Mouse (Mus musculus) heart, embryonic 14.5 days (tissue): Measurements from ENCODE around the gene Zbtb20. TPM values are rescaled to one million over a fixed set of nuclear protein-coding genes. Genes with fewer than 3 reads are reported as not detected.

Experiments used
- ATAC-seq: fragments of 200-750 bp; cut with Nextera tagmentation; 2 replicates; pipeline ENCODE4 v1.8.0; 2017; ENCODE audit warnings: low read depth, moderate TSS enrichment; ENCODE audit not compliant: insufficient number of reproducible peaks, insufficient read depth, low FRiP score
- H3K27ac ChIP-seq, 2 experiments: fragments of 200-500 bp in 1 of 2; fragments of 300-500 bp in 1 of 2; sonication (generic) in 1 of 2; replicated peaks in 1 of 2; 2 replicates each; pipeline ENCODE4 v1.5.1; 2012 to 2014; ENCODE audit warnings: low read depth in 2 of 2, low read length in 2 of 2, control low read depth in 1 of 2, mild to moderate bottlenecking in 1 of 2, mixed read lengths in 1 of 2; ENCODE audit not compliant: control insufficient read depth in 1 of 2, insufficient read depth in 1 of 2
- H3K27me3 ChIP-seq: fragments of 300-500 bp; sonication (generic); 2 replicates; pipeline ENCODE4 v1.6.1; 2014; ENCODE audit warnings: mild to moderate bottlenecking, low read length, control low read depth; ENCODE audit not compliant: control insufficient read depth, insufficient read depth
- H3K36me3 ChIP-seq: fragments of 300-500 bp; sonication (generic); 2 replicates; pipeline ENCODE4 v1.6.1; 2014; ENCODE audit warnings: mild to moderate bottlenecking, control low read depth, low read length, mixed read lengths; ENCODE audit not compliant: control insufficient read depth, insufficient read depth
- H3K4me1 ChIP-seq, 2 experiments: fragments of 200-500 bp in 1 of 2; fragments of 300-500 bp in 1 of 2; sonication (generic) in 1 of 2; 2 replicates each; pipeline ENCODE4 v1.6.1; 2012 to 2014; ENCODE audit warnings: low read length in 2 of 2, control low read depth in 1 of 2, mixed read lengths in 1 of 2; ENCODE audit not compliant: control insufficient read depth in 2 of 2, insufficient read depth in 2 of 2
- H3K4me2 ChIP-seq: fragments of 300-500 bp; sonication (generic); 2 replicates; pipeline ENCODE4 v1.6.1; 2014; ENCODE audit warnings: mild to moderate bottlenecking, low read length
- H3K4me3 ChIP-seq, 2 experiments: fragments of 200-500 bp in 1 of 2; fragments of 300-500 bp in 1 of 2; sonication (generic) in 1 of 2; 2 replicates each; pipeline ENCODE4 v1.5.1; 2012 to 2014; ENCODE audit warnings: low read length in 2 of 2, mild to moderate bottlenecking in 2 of 2, control low read depth in 1 of 2, low read depth in 1 of 2, moderate library complexity in 1 of 2; ENCODE audit not compliant: control insufficient read depth in 1 of 2, insufficient read depth in 1 of 2
- H3K9ac ChIP-seq: fragments of 300-500 bp; sonication (generic); 2 replicates; pipeline ENCODE4 v1.6.1; 2014; ENCODE audit warnings: mild to moderate bottlenecking, low read length
- H3K9me3 ChIP-seq: fragments of 300-500 bp; sonication (generic); 2 replicates; pipeline ENCODE4 v1.6.1; 2016; ENCODE audit warnings: low read length, control low read depth; ENCODE audit not compliant: control insufficient read depth
- WGBS: fragments of 180-500 bp; shearing (Covaris S2); extraction: QIAGEN DNeasy Blood & Tissue Kit; methylation state at CpG from one replicate; pipeline ENCODE4 v1.1.7; 2014; 5-methylcytosine and 5-hydroxymethylcytosine counted together
- polyA plus RNA-seq: library from polyadenylated mRNA; unstranded; fragments of >200 nt; fragmentation: Nextera tagmentation; extraction: Ambion mirVana; gene quantifications from 2 replicates; pipeline ENCODE4 v1.2.1, GENCODE M21; 2014

Gene Zbtb20
- polyA plus RNA-seq, 1 experiment from 2014 or later: 50.3 TPM

DNA sequence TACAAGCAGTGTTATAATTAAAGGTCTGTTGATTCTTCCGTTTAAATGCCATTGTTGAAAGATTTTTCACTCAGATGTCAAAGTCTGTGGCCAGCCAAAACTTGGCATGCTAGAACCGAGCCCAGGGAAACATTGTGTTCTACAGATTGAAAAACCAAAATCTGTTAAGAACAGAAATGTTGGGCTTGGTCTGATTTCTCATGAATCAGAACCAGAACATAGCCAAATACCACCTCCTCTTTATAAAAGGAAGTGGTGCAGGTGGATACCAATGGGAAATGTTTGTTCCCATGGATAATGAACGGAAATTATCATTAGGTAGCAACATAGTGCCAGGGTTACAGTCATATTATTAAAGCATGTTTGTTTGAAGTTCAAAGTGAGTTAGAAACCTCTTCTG is 613.7 kb downstream of the Zbtb20 start:
- WGBS: 81% methylated on average over 3 of the region's 3 CpGs
- no peaks in the 10 kb centered on the region for H3K27me3 ChIP-seq

DNA sequence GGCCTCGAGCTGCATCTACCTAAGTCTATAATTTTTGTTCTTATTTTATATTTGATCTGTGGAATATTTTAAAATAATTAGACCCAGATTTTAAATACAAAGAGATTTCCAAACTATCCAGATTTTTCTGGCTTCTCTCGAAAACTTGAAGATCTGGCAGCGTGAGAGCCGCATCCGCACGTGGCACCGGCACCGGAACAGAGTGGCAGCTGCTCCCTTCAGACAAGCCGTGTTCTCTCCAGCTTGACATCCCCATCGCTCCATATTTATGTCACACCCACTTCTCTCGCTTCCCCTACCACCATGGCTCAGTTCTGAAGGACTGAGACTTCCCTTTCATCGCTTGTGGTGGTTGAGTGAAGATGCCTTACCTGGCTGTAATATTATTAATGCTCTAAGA is 614.3 kb downstream of the Zbtb20 start:
- ATAC-seq: no peak
- H3K4me1 ChIP-seq: no peaks in the 10 kb centered on the region; a peak in 1 of 4 replicates

More for the DNA sequence above, 613.7 kb downstream of the Zbtb20 start:
- Histone ChIP-seq H3K4me3 (no peak overlapping the region), H3K27ac (no peak overlapping the region), H3K9me3 (no peaks in the 10 kb centered on the region), H3K9ac (no peak overlapping the region), H3K36me3 (no peaks in the 10 kb centered on the region), H3K4me2 (no peak overlapping the region), H3K4me1 (no peaks in the 10 kb centered on the region; a peak in 1 of 4 replicates)
- ATAC-seq: no peak

DNA sequence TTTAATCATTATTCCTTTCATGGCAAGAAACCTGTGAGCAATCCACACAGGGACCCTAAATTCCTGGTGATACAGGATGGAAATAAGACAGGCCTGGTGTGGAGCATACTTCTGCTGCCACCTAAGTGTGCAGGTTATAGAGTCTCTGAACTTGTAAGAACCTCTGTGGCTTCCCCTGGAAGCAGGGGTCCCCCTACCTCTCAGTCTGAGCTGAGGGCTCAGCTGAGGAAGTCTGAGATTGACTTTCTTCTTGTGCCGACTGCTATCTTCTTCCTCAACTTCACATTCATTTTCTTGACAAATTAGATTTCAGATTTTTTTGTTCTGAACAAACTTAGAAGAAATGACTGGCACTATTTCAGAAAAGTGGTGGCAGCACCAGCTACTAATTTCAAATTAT is 617.2 kb downstream of the Zbtb20 start:
- Histone ChIP-seq H3K27me3 (no peaks in the 10 kb centered on the region), H3K4me1 (peaks cover 0 to 2% of the 10 kb centered on the region in 2 experiments; a peak in 1 of 4 replicates), H3K27ac (no peak overlapping the region), H3K4me3 (no peak overlapping the region), H3K36me3 (no peaks in the 10 kb centered on the region), H3K9ac (no peak overlapping the region), H3K9me3 (no peaks in the 10 kb centered on the region), H3K4me2 (no peak overlapping the region)
- WGBS: 79% methylated on average over 1 of the region's 1 CpGs
- no peak for ATAC-seq

More for the DNA sequence above, 614.3 kb downstream of the Zbtb20 start:
- WGBS: 93% methylated on average over 12 of the region's 12 CpGs
- Histone ChIP-seq H3K27me3 (no peaks in the 10 kb centered on the region), H3K36me3 (no peaks in the 10 kb centered on the region), H3K4me3 (no peak overlapping the region), H3K9me3 (no peaks in the 10 kb centered on the region), H3K27ac (no peak overlapping the region), H3K9ac (no peak overlapping the region), H3K4me2 (no peak overlapping the region)

DNA sequence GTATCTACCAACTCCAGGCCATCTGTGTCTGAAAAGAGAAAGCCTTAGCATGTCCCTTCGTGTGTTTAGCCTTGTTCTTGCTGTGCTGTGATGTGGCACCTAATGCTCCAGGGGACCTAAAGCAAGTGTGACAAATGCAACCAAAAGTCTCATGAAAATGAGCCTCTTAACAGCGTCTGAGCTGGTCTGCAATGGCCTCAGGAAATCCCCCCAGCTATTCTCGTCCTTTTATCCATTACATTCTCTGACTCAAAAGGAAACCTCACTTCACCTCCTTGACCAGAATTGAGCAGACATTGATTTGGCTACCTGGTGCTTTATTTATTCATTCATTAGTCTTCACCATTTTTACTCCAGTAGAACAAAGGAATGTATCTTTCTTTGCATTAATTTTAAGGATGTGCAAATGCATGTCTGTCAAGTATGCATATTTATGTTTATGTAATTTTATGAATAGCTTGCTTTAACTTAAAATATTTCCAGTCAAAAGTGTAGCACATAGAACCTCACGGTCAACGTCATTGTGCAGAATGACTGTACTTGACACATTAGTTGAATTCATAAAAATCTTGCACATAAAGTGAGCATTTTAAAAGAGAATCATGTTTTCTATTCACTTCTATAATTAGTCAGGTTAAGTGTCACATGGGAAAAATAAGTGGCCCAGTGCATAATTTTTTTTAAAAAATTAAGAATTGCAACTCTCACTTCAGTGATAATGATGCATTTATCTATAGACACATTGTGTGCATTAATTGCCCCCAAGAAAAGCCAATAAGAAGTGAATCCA is 618.1 kb downstream of the Zbtb20 start:
- Histone ChIP-seq H3K4me3 (no peak overlapping the region), H3K9ac (no peak overlapping the region), H3K4me2 (no peak overlapping the region), H3K9me3 (no peaks in the 10 kb centered on the region), H3K27me3 (no peaks in the 10 kb centered on the region), H3K4me1 (peaks cover 0 to 4% of the 10 kb centered on the region in 2 experiments; a peak in 1 of 4 replicates), H3K36me3 (no peaks in the 10 kb centered on the region), H3K27ac (no peak overlapping the region)
- no peak for ATAC-seq
- 58% methylated on average over 5 of the region's 5 CpGs for WGBS

DNA sequence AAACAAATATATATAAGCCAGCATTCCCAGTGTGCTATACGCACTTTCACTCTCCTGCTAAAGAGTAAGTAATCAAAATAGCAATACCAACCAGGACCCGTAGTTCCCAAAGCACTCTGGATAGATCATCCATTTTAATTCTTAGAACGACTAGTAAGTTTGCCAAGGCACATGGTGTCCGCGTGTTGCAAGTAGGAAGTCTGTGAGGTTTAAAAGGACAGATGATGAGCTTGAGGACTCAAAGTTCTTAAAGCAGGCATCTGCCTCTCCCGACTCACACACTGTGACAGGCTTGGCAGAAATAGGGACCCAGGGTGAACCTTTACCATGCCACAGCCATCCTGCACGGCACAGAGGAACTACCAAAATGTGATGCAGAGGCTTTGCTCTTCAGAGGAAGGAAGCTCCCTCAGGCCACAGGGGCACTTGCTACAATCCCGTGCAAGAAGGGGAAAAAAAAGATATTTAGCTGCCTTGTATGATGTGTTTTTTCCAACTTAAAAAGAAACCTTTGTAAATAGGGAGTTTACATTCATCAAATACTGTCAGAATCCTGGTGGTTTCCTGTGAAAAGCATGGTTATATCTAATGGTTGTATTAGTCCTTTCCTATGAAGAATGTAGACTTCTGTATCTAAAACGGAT is 619.6 kb downstream of the Zbtb20 start:
- ATAC-seq: no peak
- Histone ChIP-seq H3K4me1 (peaks cover 2 to 8% of the 10 kb centered on the region in 2 experiments), H3K27ac (no peak overlapping the region), H3K36me3 (no peaks in the 10 kb centered on the region), H3K4me3 (no peak overlapping the region), H3K9me3 (no peaks in the 10 kb centered on the region), H3K9ac (no peak overlapping the region), H3K4me2 (no peak overlapping the region), H3K27me3 (no peaks in the 10 kb centered on the region)
- WGBS: 79% methylated on average over 9 of the region's 9 CpGs

DNA sequence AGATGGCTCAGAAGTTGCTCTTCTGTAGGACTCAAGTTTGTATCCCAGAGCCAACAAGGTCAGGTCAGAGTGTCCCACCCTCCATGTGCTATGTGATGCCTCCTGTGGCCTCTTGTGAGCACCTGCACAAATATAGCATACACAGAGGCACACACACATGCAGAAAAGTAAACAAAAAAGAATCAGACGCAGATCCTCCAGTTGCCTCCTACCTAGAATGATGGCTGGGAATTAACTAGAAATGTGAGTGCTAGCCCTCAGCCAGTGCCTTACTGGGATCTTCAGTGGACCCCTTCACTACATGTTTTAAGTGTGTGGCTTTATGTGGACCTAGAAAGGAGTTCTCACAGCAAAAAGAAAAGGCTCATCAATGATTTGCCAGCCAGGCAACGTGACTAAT is 621.4 kb downstream of the Zbtb20 start:
- no peak overlapping the region for H3K9ac ChIP-seq
- WGBS: 87% methylated on average over 2 of the region's 2 CpGs
- no peaks in the 10 kb centered on the region for H3K27me3 ChIP-seq
- no peak overlapping the region for H3K4me2 ChIP-seq
- no peak overlapping the region for H3K27ac ChIP-seq
- ATAC-seq: no peak
- H3K4me3 ChIP-seq: no peak overlapping the region
- H3K9me3 ChIP-seq: no peaks in the 10 kb centered on the region
- peaks cover 3 to 16% of the 10 kb centered on the region in 2 experiments for H3K4me1 ChIP-seq
- H3K36me3 ChIP-seq: no peaks in the 10 kb centered on the region

DNA sequence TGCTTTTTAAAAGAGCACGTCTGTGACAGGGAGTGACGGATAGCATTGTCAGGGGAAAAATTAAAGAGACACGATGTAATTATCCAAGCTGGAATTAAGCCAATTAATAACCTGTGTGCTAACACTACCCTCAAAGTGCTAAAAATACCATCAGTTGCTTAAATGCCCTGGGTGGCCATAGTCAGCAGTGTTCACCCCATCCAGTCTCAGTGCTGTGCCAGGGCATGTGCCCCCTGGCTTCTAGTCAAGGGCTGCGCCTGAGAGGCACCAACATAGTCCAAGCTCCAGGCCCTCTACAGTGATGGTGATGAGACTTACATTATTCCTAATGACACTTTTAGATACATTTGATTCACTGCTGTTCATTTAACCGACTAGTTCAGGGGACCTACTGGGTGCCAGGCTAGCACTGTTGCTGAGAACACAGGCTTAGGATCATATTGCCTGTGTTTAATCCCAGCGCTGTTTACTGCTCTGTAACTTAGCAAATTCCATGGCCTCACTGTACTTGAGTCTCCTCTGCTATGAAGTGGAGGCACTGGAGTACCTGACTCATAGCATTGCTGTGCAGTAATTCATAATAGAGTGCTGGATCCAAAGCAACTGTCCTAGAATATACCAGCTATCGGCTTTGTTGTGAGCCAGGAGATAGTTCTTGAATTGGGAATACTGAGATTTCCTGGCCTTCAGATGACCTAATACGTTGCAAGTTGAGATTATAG is 624.6 kb downstream of the Zbtb20 start:
- ATAC-seq: no peak

More for the DNA sequence above, 624.6 kb downstream of the Zbtb20 start:
- Histone ChIP-seq H3K4me2 (no peak overlapping the region), H3K9ac (no peak overlapping the region), H3K9me3 (no peaks in the 10 kb centered on the region), H3K36me3 (no peaks in the 10 kb centered on the region), H3K27ac (peak overlapping the region; percentile 56 to 64), H3K4me3 (no peak overlapping the region), H3K4me1 (peaks cover 3 to 27% of the 10 kb centered on the region in 2 experiments), H3K27me3 (no peaks in the 10 kb centered on the region)
- 62% methylated on average over 8 of the region's 8 CpGs for WGBS
